Mouse (Mus musculus) stomach, embryonic 15.5 days (tissue): ENCODE measurements around the gene Ehhadh. TPM values are rescaled to one million over a fixed set of nuclear protein-coding genes. Genes with fewer than 3 reads are reported as not detected.

Source experiments
- ATAC-seq: fragments of 200-750 bp; cut with Nextera tagmentation; 2 replicates; pipeline ENCODE4 v1.8.0; 2017; ENCODE audit warnings: low read depth, moderate number of reproducible peaks, moderate TSS enrichment; ENCODE audit not compliant: insufficient read depth, low FRiP score
- H3K27ac ChIP-seq: fragments of 300-500 bp; sonication (generic); 2 replicates; pipeline ENCODE4 v1.5.1; 2015; ENCODE audit warnings: mild to moderate bottlenecking, inconsistent platforms
- H3K27me3 ChIP-seq: fragments of 300-500 bp; sonication (generic); replicated peaks from 2 replicates; pipeline ENCODE4 v1.6.1; 2015; ENCODE audit warnings: inconsistent platforms
- H3K36me3 ChIP-seq: fragments of 300-500 bp; sonication (generic); 2 replicates; pipeline ENCODE4 v1.6.1; 2015; ENCODE audit warnings: inconsistent platforms
- H3K4me1 ChIP-seq: fragments of 300-500 bp; sonication (generic); 2 replicates; pipeline ENCODE4 v1.6.1; 2015; ENCODE audit warnings: inconsistent platforms
- H3K4me2 ChIP-seq: fragments of 300-500 bp; sonication (generic); 2 replicates; pipeline ENCODE4 v1.6.1; 2015; ENCODE audit warnings: mild to moderate bottlenecking, inconsistent platforms
- H3K4me3 ChIP-seq: fragments of 300-500 bp; sonication (generic); replicated peaks from 2 replicates; pipeline ENCODE4 v1.5.1; 2015; ENCODE audit warnings: inconsistent platforms
- H3K9ac ChIP-seq: fragments of 300-500 bp; sonication (generic); 2 replicates; pipeline ENCODE4 v1.6.1; 2015; ENCODE audit warnings: inconsistent platforms
- H3K9me3 ChIP-seq: fragments of 300-500 bp; sonication (generic); 2 replicates; pipeline ENCODE4 v1.6.1; 2016; ENCODE audit warnings: inconsistent platforms
- WGBS: fragments of 180-500 bp; shearing (Covaris S2); methylation state at CpG from one replicate; pipeline ENCODE4 v1.1.7; 2015; 5-methylcytosine and 5-hydroxymethylcytosine counted together
- polyA plus RNA-seq: library from polyadenylated mRNA; unstranded; fragments of >200 nt; fragmentation: Nextera tagmentation; extraction: Ambion mirVana; gene quantifications from 2 replicates; pipeline ENCODE4 v1.2.1, GENCODE M21; 2015

Ehhadh gene
- polyA plus RNA-seq, 1 experiment from 2014 or later, result 5.0 TPM

DNA sequence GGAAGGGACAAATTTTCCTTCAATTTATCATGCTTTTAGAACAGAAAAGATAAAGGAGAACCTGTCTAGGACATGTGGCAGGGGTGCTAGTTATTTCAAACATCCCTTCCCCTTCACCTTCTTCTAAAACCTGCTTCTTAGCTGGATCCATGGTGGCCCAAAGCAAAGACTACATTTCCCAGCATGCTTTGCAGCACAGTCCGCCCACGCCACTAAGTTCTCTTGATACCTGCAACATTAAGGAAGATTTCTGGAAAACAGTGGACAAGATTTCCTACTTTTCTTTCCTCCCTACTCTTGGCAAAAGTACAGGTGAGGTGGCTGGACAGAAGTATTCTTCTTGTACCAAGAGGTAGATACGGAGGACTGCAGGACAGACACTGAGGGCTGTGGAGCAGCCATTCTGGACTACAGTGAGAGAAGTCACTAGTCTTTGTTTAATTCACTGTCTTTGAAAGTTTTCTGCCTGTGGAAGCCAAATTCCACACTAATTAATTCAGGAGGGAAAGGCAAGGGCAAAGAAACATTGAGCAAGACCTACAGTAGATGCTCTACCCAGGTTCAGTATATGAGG, 9.2 kb downstream of the Ehhadh start:
- peak overlapping the region; percentile 13; the same call in 1 of the 2 replicates for H3K4me2 ChIP-seq
- H3K27me3 ChIP-seq, result no peaks in the 10 kb centered on the region
- WGBS, result 45% methylated on average over 3 of the region's 3 CpGs
- no peaks in the 10 kb centered on the region for H3K36me3 ChIP-seq
- no peak overlapping the region for H3K9ac ChIP-seq
- no peak for ATAC-seq
- H3K4me3 ChIP-seq, result peak overlapping the region; percentile 18
- H3K9me3 ChIP-seq, result no peaks in the 10 kb centered on the region
- no peaks in the 10 kb centered on the region for H3K4me1 ChIP-seq
- H3K27ac ChIP-seq, result no peak overlapping the region

DNA sequence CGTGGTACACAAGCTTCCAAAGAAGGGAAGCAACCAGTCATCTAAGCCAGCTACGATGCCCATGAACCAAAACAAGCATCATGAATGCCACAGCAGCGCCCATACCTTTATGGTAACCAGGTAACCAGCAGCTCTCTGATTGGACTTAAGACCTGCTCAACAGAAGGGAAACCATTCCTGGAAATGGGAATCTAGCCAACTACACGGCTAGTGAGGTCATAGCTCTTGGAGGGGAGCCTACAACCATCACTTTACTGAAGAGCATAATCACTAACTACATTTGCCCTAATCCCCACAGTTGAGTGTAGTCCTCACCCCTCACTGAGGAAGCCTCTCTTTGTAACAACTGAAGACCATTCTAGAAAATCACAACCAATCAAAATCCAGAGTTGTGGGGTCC, 12.9 kb downstream of the Ehhadh start:
- H3K9ac ChIP-seq, result no peak overlapping the region
- no peak overlapping the region for H3K4me3 ChIP-seq
- H3K27me3 ChIP-seq, result no peaks in the 10 kb centered on the region
- no peak overlapping the region for H3K4me2 ChIP-seq
- no peaks in the 10 kb centered on the region for H3K9me3 ChIP-seq
- 0 out of 2 replicates have a peak, but pooled peaks cover 4% of the 10 kb centered on the region for H3K36me3 ChIP-seq
- H3K27ac ChIP-seq, result no peak overlapping the region
- ATAC-seq, result no peak
- WGBS, result 85% methylated on average over 4 of the region's 4 CpGs
- no peaks in the 10 kb centered on the region for H3K4me1 ChIP-seq

DNA sequence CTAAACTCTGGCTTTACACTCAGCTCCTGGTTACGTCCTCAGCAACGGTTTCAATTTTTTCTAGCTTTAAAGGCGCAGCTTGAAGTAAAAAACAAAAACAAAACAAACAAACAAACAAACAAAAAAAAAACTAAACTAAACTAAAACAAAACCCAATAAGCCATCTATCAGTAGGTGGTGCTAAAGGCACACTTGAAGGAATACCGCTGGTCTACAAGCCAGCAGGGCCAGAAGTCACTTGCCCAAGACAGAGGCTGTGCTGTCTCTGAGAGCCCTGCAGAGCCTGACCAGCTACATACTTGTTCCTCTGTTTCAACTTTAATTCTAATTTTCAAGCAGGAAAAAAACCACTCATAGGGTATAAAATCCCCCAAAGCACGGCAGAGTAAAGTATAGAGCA, 17.9 kb downstream of the Ehhadh start:
- H3K9me3 ChIP-seq, result no peaks in the 10 kb centered on the region
- no peaks in the 10 kb centered on the region for H3K4me1 ChIP-seq
- H3K27me3 ChIP-seq, result no peaks in the 10 kb centered on the region
- H3K4me3 ChIP-seq, result no peak overlapping the region
- H3K4me2 ChIP-seq, result no peak overlapping the region
- H3K36me3 ChIP-seq, result 0 out of 2 replicates have a peak, but pooled peaks cover 4% of the 10 kb centered on the region
- H3K9ac ChIP-seq, result no peak overlapping the region
- ATAC-seq, result no peak
- WGBS, result 82% methylated on average over 5 of the region's 5 CpGs
- H3K27ac ChIP-seq, result no peak overlapping the region

DNA sequence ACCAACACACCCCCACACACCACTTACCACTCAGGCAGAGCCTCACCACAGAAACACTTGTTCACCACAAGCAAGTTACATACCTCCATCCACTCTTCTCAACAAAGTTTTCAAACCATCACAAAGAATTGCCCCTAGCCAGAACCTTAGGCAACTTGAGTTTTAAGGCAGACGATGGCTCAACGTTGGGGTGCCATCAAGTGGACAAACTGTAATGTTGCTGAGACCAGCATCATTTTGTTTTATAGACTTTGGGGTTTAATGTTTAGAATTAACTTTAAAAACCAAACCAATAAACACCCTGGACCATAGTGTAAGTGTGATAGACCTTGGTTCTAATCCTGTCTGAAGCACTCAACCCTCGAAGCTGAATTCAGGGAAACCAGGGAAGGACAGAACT, 19.4 kb downstream of the Ehhadh start:
- Histone ChIP-seq H3K36me3 (0 out of 2 replicates have a peak, but pooled peaks cover 4% of the 10 kb centered on the region), H3K27ac (no peak overlapping the region), H3K9me3 (no peaks in the 10 kb centered on the region), H3K9ac (no peak overlapping the region), H3K4me2 (no peak overlapping the region), H3K4me1 (no peaks in the 10 kb centered on the region), H3K4me3 (no peak overlapping the region), H3K27me3 (no peaks in the 10 kb centered on the region)
- ATAC-seq, result no peak
- WGBS, result 76% methylated on average over 3 of the region's 3 CpGs

DNA sequence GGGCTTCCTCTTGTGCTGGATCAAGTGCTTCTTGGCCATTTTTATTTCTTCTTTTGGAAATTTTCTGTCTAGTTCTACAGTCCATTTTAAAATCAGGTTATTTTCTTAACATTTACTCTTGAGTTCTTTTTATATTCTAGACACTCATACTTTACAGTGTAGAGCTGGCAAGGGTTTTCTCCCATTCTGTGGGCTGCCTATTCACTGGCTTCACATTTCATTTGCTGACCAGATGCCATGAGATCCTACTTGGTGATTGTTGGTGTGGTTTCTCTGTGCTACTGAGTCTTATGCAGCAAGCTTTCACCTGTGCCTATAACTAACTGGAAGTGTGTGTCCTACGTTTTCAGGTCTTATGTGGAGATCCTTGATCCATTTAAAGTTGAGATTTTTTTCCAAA, 29.2 kb downstream of the Ehhadh start:
- H3K27ac ChIP-seq, result no peak overlapping the region
- no peak overlapping the region for H3K4me3 ChIP-seq
- 77% methylated on average over 1 of the region's 1 CpGs for WGBS
- no peak for ATAC-seq
- no peak overlapping the region for H3K9ac ChIP-seq
- H3K4me2 ChIP-seq, result no peak overlapping the region
- H3K4me1 ChIP-seq, result no peaks in the 10 kb centered on the region
- H3K9me3 ChIP-seq, result no peaks in the 10 kb centered on the region
- no peaks in the 10 kb centered on the region for H3K27me3 ChIP-seq
- no peaks in the 10 kb centered on the region for H3K36me3 ChIP-seq

DNA sequence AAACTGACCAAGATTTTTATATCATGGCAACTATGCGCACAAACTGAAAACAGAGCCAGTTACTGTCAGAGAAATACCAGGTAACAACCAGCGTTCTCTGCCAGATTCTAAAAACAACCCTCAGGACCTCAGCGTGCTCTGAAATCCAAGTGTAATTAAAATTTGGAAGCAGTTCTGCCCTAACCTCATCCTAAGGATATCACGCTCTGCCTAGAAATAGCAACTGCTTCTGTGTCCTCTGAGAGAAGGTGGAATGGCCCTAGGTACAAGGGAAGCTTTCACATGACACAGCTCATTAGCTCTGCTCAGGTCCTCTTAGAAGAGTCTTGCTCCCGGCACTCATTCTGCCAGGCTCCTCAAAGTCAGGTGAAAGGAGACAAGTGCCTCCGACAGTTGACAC, 44.2 kb downstream of the Ehhadh start:
- H3K4me2 ChIP-seq, result no peak overlapping the region
- no peaks in the 10 kb centered on the region for H3K4me1 ChIP-seq
- H3K36me3 ChIP-seq, result no peaks in the 10 kb centered on the region
- H3K9ac ChIP-seq, result no peak overlapping the region
- no peak for ATAC-seq
- H3K27ac ChIP-seq, result no peak overlapping the region
- H3K9me3 ChIP-seq, result no peaks in the 10 kb centered on the region
- H3K4me3 ChIP-seq, result no peak overlapping the region
- 92% methylated on average over 6 of the region's 6 CpGs for WGBS
- no peaks in the 10 kb centered on the region for H3K27me3 ChIP-seq

DNA sequence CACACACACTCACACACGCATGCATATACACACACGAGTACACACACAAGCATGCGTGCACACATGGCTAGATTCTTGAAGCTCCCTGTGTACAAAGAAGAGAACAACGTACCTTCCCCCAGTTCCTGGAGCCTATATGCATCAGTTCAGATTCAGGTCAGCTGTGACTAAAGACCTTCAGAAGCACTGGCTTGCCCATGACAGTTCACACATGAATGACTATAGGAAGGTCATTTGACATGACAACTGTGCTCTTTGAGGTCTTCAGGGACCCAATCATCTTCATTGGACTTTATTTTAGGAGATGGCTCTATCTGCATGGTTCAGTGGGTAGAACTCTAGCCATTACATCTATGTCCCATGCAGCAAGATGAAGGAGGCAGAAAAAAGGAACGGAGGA, 44.7 kb downstream of the Ehhadh start:
- Histone ChIP-seq H3K9me3 (no peaks in the 10 kb centered on the region), H3K36me3 (no peaks in the 10 kb centered on the region), H3K27ac (no peak overlapping the region), H3K9ac (no peak overlapping the region), H3K4me3 (no peak overlapping the region), H3K27me3 (no peaks in the 10 kb centered on the region), H3K4me1 (no peaks in the 10 kb centered on the region), H3K4me2 (no peak overlapping the region)
- 88% methylated on average over 5 of the region's 5 CpGs for WGBS
- no peak for ATAC-seq

DNA sequence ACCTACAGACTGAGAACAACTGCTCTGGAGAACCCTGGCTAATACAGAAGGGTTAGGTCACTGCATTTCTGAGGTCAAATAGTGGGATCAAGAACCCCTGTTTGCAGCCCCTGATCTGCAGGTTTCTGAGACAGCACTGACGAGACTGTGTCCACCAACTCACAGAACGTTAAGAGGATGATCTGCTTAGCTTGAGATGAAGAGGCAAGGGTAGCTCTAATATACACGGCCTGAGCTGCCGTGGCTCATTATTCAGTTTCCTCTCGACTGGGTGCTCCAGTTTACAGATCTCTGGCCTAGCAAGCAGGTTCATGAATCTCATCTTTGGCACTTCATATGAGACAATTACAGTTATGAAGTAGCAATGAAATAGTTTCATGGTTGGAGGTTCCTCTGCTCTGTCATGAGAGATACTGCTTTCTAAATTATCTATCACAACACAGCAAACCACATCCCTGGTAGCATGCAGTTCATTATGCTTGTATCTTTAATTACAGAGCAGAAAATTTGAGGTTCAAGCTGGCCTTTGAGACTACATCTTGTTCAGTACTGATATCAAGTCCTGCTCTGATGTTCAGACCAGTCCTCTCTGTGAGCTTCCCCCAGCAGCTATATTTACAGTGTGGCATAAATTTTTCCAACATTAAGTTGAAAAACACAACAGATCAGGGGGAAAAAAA, 45.3 kb downstream of the Ehhadh start:
- ATAC-seq, result no peak
- H3K27ac ChIP-seq, result no peak overlapping the region
- no peaks in the 10 kb centered on the region for H3K27me3 ChIP-seq
- no peaks in the 10 kb centered on the region for H3K36me3 ChIP-seq
- H3K4me1 ChIP-seq, result no peaks in the 10 kb centered on the region
- H3K4me3 ChIP-seq, result no peak overlapping the region
- no peak overlapping the region for H3K4me2 ChIP-seq
- H3K9ac ChIP-seq, result no peak overlapping the region
- H3K9me3 ChIP-seq, result no peaks in the 10 kb centered on the region
- 74% methylated on average over 5 of the region's 5 CpGs for WGBS

DNA sequence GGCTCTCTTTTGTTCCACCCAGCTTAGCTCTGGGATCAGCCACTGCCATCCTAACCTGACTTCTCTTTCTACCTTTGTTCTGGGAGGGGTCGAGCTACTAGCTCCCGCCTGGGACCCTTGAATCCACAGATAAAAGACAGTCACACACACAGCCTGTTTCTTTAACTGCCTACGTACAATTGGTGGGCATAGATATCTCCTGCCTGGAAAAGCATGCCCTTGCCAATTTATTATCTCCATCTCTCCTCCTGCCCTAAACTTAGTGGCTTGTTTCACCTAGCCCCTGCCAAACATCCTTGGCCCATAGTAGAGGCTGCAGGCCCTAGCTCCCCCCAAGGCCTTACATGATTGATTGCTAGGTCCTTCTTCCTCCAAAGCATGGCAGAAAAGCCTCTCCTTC, 46.1 kb downstream of the Ehhadh start:
- Histone ChIP-seq H3K9ac (no peak overlapping the region), H3K4me2 (no peak overlapping the region), H3K4me1 (no peaks in the 10 kb centered on the region), H3K4me3 (no peak overlapping the region), H3K27ac (no peak overlapping the region), H3K9me3 (no peaks in the 10 kb centered on the region), H3K27me3 (no peaks in the 10 kb centered on the region), H3K36me3 (no peaks in the 10 kb centered on the region)
- no peak for ATAC-seq
- WGBS, result 76% methylated on average over 3 of the region's 3 CpGs

DNA sequence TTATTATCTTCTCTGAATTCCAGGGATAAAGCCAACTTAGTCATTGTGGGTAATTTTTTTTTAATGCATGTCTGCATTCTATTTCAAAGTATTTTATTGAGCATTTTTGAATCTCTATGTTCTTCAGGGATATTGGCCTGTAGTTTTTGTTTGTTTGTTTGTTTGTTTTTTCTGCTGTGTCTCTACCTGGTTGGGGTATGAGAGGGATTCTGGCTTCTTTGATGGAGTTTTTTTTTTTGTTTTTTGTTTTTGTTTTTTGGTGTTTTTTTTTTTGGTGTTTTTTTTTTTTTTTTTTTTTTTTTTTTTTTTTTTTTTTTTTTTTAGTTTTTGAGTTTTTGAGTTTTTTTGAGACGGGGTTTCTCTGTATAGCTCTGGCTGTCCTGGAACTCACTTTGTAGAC, 52.0 kb downstream of the Ehhadh start:
- H3K27ac ChIP-seq, result no peak overlapping the region
- H3K4me3 ChIP-seq, result no peak overlapping the region
- no peaks in the 10 kb centered on the region for H3K27me3 ChIP-seq
- H3K9me3 ChIP-seq, result no peaks in the 10 kb centered on the region
- 78% methylated on average over 1 of the region's 1 CpGs for WGBS
- H3K4me2 ChIP-seq, result no peak overlapping the region
- no peak for ATAC-seq
- H3K36me3 ChIP-seq, result no peaks in the 10 kb centered on the region
- H3K9ac ChIP-seq, result no peak overlapping the region
- H3K4me1 ChIP-seq, result no peaks in the 10 kb centered on the region

DNA sequence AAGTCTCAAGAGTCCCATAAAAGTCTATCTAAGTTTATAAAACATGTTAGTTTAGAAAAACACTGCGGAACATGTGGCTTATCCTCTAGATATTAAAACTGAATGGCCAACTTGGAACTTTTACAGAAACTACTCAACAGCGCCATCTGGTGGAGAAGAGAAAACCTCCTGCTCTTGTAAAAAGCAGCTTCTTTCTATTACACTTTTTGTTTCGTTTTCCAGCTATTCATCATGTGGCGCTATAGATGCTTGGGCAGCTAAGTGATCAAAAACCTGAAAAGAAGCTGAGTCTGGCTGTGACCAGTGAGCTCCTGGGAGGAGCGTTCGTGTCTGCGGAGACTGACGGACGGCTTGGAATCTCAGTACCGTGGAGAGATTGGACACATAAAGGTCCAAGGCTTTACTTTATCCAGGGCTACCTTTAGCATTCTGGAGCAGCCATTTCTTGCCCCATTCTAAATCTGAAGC, 59.7 kb downstream of the Ehhadh start:
- ATAC-seq, result no peak
- Histone ChIP-seq H3K36me3 (no peaks in the 10 kb centered on the region), H3K4me2 (peak overlapping the region; percentile 48), H3K9ac (no peak overlapping the region), H3K27ac (no peak overlapping the region), H3K4me1 (no peaks in the 10 kb centered on the region), H3K27me3 (no peaks in the 10 kb centered on the region), H3K9me3 (no peaks in the 10 kb centered on the region), H3K4me3 (peak overlapping the region; percentile 29)
- 37% methylated on average over 10 of the region's 10 CpGs for WGBS

DNA sequence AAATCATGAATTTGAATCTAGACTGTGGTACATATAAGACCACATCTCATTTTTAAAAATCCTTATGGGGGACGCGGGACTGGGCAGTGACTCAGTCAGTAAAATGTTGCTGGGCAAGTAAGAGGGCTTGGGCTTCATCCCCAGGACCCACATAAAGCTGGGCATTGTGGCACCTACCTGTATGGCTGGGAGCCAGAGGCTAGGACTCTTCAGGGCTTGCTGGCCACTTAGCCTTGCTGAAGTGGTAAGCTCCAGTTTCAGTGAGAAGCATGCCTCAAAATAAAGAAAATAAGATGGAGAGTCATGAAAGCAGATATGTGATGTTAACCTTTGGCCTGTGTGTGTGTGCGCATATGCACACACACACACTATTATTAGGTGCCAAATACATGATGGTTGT, 60.2 kb downstream of the Ehhadh start:
- ATAC-seq, result no peak

More for the DNA sequence above, 60.2 kb downstream of the Ehhadh start:
- Histone ChIP-seq H3K4me2 (no peak overlapping the region), H3K4me1 (no peaks in the 10 kb centered on the region), H3K27ac (no peak overlapping the region), H3K9ac (no peak overlapping the region), H3K36me3 (no peaks in the 10 kb centered on the region), H3K9me3 (no peaks in the 10 kb centered on the region), H3K27me3 (no peaks in the 10 kb centered on the region), H3K4me3 (no peak overlapping the region)
- WGBS, result 91% methylated on average over 3 of the region's 3 CpGs
